In the genomic region with DNA sequence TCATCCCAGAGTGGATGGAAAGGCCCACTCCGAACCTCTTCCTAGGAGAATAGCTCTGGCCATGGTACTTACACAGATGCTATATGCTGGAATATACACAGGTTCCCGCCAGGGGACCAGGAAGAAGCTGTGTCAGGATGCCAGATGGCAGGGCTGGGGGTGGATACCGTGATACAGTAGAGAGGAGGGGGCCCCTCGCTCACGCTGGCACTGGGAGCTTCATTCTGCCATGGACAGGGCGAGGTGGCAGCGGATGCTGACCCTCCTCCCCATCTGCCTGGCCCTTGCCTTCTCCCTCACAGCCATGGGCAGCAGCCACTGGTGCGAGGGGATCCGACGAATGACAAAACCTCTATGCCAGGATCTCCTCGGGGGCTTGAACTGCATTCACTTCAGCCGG, we compare ENCODE assay signal across 27 mouse cellular contexts. TPM values are rescaled to one million over a fixed set of nuclear protein-coding genes. Genes with fewer than 3 reads are reported as not detected.
"Had no signal": no experiment of that assay in that cellular context is flagged by ENCODE, and none has a peak within 500 bp of the region (broad histone marks: within the 10 kb centered on the region; RNA-seq: fewer than 3 reads in every experiment).

A gene (plus strand): TSS at position 230 of the 400 bp plus-strand sequence.

- H3K36me3 ChIP-seq: liver, embryonic 13.5 days; midbrain, embryonic 13.5 days; stomach, embryonic 15.5 days had no signal

- H3K4me3 ChIP-seq: liver, embryonic 13.5 days; midbrain, embryonic 13.5 days; stomach, embryonic 15.5 days had no signal

- H3K27ac ChIP-seq: liver, embryonic 13.5 days; macrophage; midbrain, embryonic 13.5 days; stomach, embryonic 15.5 days had no signal

- H3K4me2 ChIP-seq: liver, embryonic 13.5 days; lung, embryonic 14.5 days; midbrain, embryonic 13.5 days; stomach, embryonic 15.5 days had no signal

- H3K4me1 ChIP-seq: liver, embryonic 13.5 days; midbrain, embryonic 13.5 days; stomach, embryonic 15.5 days had no signal

- H3K9me3 ChIP-seq: liver, embryonic 13.5 days; midbrain, embryonic 13.5 days; stomach, embryonic 15.5 days had no signal

- DNase-seq: kidney, adult 18-20 months; kidney, adult 9 months; kidney, postnatal 14 days; kidney, postnatal 4 days; liver, embryonic 13.5 days; lung, embryonic 14.5 days; right cerebral cortex, postnatal 25 days; spleen, adult 18-20 months; thymus, postnatal 25 days had no signal

- ATAC-seq: lung, postnatal 0 days; midbrain, embryonic 13.5 days; midbrain, embryonic 16.5 days had no signal

- H3K27me3 ChIP-seq: midbrain, embryonic 13.5 days; stomach, embryonic 15.5 days had no signal

- H3K9ac ChIP-seq: liver, embryonic 13.5 days; lung, embryonic 14.5 days; midbrain, embryonic 13.5 days; stomach, embryonic 15.5 days had no signal

RNA-seq across cellular contexts. Expression of the gene that starts here (rescaled TPM):
- total RNA-seq: layer of hippocampus, adult 18-20 months; layer of hippocampus, postnatal 14 days; left cerebral cortex, adult 18-20 months; left cerebral cortex, postnatal 25 days; liver, adult 2 months; megakaryocyte, adult 5-6 weeks had no signal
- polyA plus RNA-seq: kidney, embryonic 16.5 days; limb, embryonic 11.5 days; limb, embryonic 14.5 days; liver, adult 2 months; liver, embryonic 13.5 days; liver, embryonic 16.5 days; lung, embryonic 14.5 days; lung, postnatal 0 days; macrophage; midbrain, embryonic 13.5 days; midbrain, embryonic 16.5 days; neural tube, embryonic 11.5 days; neural tube, embryonic 14.5 days; stomach, embryonic 15.5 days; thymus, postnatal 0 days had no signal
